Mouse (Mus musculus) midbrain, postnatal 0 days (tissue): ENCODE measurements around the gene Mapkapk2. TPM values are rescaled to one million over a fixed set of nuclear protein-coding genes. Genes with fewer than 3 reads are reported as not detected.

ENCODE experiments used
- ATAC-seq: fragments of 200-750 bp; cut with Nextera tagmentation; 2 replicates; pipeline ENCODE4 v1.8.0; 2017; ENCODE audit warnings: moderate number of reproducible peaks, mild to moderate bottlenecking, moderate TSS enrichment, moderate library complexity; ENCODE audit not compliant: low FRiP score
- DNase-seq: peaks from one replicate; pipeline ENCODE4 v3.0.0-alpha.2; 2015; ENCODE audit warnings: low spot score
- H3K27ac ChIP-seq: fragments of 300-500 bp; sonication (generic); 2 replicates; pipeline ENCODE4 v1.5.1; 2014; ENCODE audit warnings: low read depth, mild to moderate bottlenecking, low read length, mixed read lengths
- H3K27me3 ChIP-seq: fragments of 300-500 bp; sonication (generic); 2 replicates; pipeline ENCODE4 v1.6.1; 2014; ENCODE audit warnings: low read length, control low read depth, mixed read lengths; ENCODE audit not compliant: insufficient read depth
- H3K36me3 ChIP-seq: fragments of 300-500 bp; sonication (generic); 2 replicates; pipeline ENCODE4 v1.6.1; 2014; ENCODE audit warnings: low read length, control low read depth, mixed read lengths; ENCODE audit not compliant: insufficient read depth
- H3K4me1 ChIP-seq: fragments of 300-500 bp; sonication (generic); 2 replicates; pipeline ENCODE4 v1.6.1; 2014; ENCODE audit warnings: mild to moderate bottlenecking, control low read depth, antibody characterized with exemption, low read length, mixed read lengths; ENCODE audit not compliant: insufficient read depth
- H3K4me2 ChIP-seq: fragments of 300-500 bp; sonication (generic); 2 replicates; pipeline ENCODE4 v1.6.1; 2014; ENCODE audit warnings: low read depth, mild to moderate bottlenecking, low read length, mixed read lengths; ENCODE audit not compliant: poor library complexity, severe bottlenecking
- H3K4me3 ChIP-seq: fragments of 300-500 bp; sonication (generic); 2 replicates; pipeline ENCODE4 v1.5.1; 2014; ENCODE audit warnings: low read depth, mild to moderate bottlenecking, low read length, moderate library complexity
- H3K9ac ChIP-seq: fragments of 300-500 bp; sonication (generic); replicated peaks from 2 replicates; pipeline ENCODE4 v1.6.1; 2014; ENCODE audit warnings: mild to moderate bottlenecking, low read length, moderate library complexity, mixed read lengths; ENCODE audit not compliant: poor library complexity, severe bottlenecking
- H3K9me3 ChIP-seq: fragments of 300-500 bp; sonication (generic); 2 replicates; pipeline ENCODE4 v1.6.1; 2016; ENCODE audit warnings: low read length, control low read depth
- CTCF ChIP-seq: IDR thresholded peaks from 2 replicates; pipeline ENCODE4 v1.5.1; 2016; ENCODE audit warnings: antibody characterized with exemption, mild to moderate bottlenecking
- WGBS: fragments of 180-500 bp; shearing (Covaris S2); extraction: QIAGEN DNeasy Blood & Tissue Kit; methylation state at CpG from one replicate; pipeline ENCODE4 v1.1.7; 2014; 5-methylcytosine and 5-hydroxymethylcytosine counted together
- polyA plus RNA-seq: library from polyadenylated mRNA; unstranded; fragments of >200 nt; fragmentation: Nextera tagmentation; extraction: Ambion mirVana; gene quantifications from 2 replicates; pipeline ENCODE4 v1.2.1, GENCODE M21; 2015
- total RNA-seq: library from RNA; depleted of rRNA; stranded (reverse); fragments of >200 nt; gene quantifications from 2 replicates; pipeline ENCODE4 v1.2.3, GENCODE M21; 2014

Gene Mapkapk2
- total and polyA plus RNA-seq, 2 experiments from 2014 or later = 13.8 to 48.1 TPM

GRCm38 (mm10) chr1:131138191-131139016 lies 40.8 kb upstream of the Mapkapk2 start, which contains the start of gene Dyrk3:
TSS of gene Dyrk3 (minus strand) at chr1:131138340.
- ATAC-seq = peak; percentile 98
- peak within 1 kb of the TSS; percentile 92 for H3K27ac ChIP-seq
- peak within 1 kb of the TSS; percentile 82 for H3K4me3 ChIP-seq
- 3% methylated on average over 49 of the region's 49 CpGs for WGBS
- peak within 1 kb of the TSS; percentile 79 for H3K4me2 ChIP-seq
- no peaks in the 10 kb centered on the region for H3K27me3 ChIP-seq
- peak; percentile 95 for DNase-seq
- H3K9me3 ChIP-seq = no peaks in the 10 kb centered on the region
- peaks cover 8% of the 10 kb centered on the region; the same call in 1 of the 2 replicates for H3K4me1 ChIP-seq
- H3K9ac ChIP-seq = peak within 1 kb of the TSS; percentile 86
- no peaks in the 10 kb centered on the region for H3K36me3 ChIP-seq
- TF ChIP-seq CTCF = peak; percentile 76

GRCm38 (mm10) chr1:131137717-131138118 lies 40.1 kb upstream of the Mapkapk2 start:
- Histone ChIP-seq H3K9ac (peak overlapping the region; percentile 86), H3K4me2 (peak overlapping the region; percentile 79), H3K36me3 (no peaks in the 10 kb centered on the region), H3K4me1 (peaks cover 8% of the 10 kb centered on the region; the same call in 1 of the 2 replicates), H3K27ac (peak overlapping the region; percentile 92), H3K4me3 (peak overlapping the region; percentile 82), H3K9me3 (no peaks in the 10 kb centered on the region), H3K27me3 (no peaks in the 10 kb centered on the region)
- 1% methylated on average over 21 of the region's 36 CpGs for WGBS
- DNase-seq (no peak), ATAC-seq (peak; percentile 87)
- no peak for TF ChIP-seq CTCF

GRCm38 (mm10) chr1:131137111-131137510 lies 39.5 kb upstream of the Mapkapk2 start:
- Histone ChIP-seq H3K4me3 (peak overlapping the region; percentile 82), H3K9ac (0 out of 2 replicates have a peak overlapping the region, but pooled peaks have one; percentile 86), H3K9me3 (no peaks in the 10 kb centered on the region), H3K4me1 (peaks cover 8% of the 10 kb centered on the region; the same call in 1 of the 2 replicates), H3K36me3 (no peaks in the 10 kb centered on the region), H3K4me2 (peak overlapping the region; percentile 79), H3K27ac (no peak overlapping the region), H3K27me3 (no peaks in the 10 kb centered on the region)
- 3% methylated on average over 5 of the region's 5 CpGs for WGBS
- TF ChIP-seq CTCF = no peak
- DNase-seq (no peak), ATAC-seq (no peak)

- Histone ChIP-seq H3K36me3 (no peaks in the 10 kb centered on the region), H3K9ac (no peak overlapping the region), H3K9me3 (no peaks in the 10 kb centered on the region), H3K4me1 (peaks cover 8% of the 10 kb centered on the region; the same call in 1 of the 2 replicates), H3K27me3 (no peaks in the 10 kb centered on the region), H3K27ac (no peak overlapping the region), H3K4me3 (peak overlapping the region; percentile 82; the same call in 1 of the 2 replicates), H3K4me2 (peak overlapping the region; percentile 79; the same call in 1 of the 2 replicates)
- DNase-seq (no peak), ATAC-seq (no peak)
- no peak for TF ChIP-seq CTCF
- WGBS = 80% methylated on average over 10 of the region's 10 CpGs
Measured at GRCm38 (mm10) chr1:131135960-131136629, 38.5 kb upstream of the Mapkapk2 start.

- 50% methylated on average over 8 of the region's 8 CpGs for WGBS
- ATAC-seq (no peak), DNase-seq (no peak)
- Histone ChIP-seq H3K27ac (no peak overlapping the region), H3K9ac (no peak overlapping the region), H3K4me1 (peaks cover 8% of the 10 kb centered on the region; the same call in 1 of the 2 replicates), H3K9me3 (no peaks in the 10 kb centered on the region), H3K4me3 (no peak overlapping the region), H3K4me2 (no peak overlapping the region), H3K36me3 (0 out of 2 replicates have a peak, but pooled peaks cover 4% of the 10 kb centered on the region), H3K27me3 (no peaks in the 10 kb centered on the region)
- TF ChIP-seq CTCF = no peak
Measured at GRCm38 (mm10) chr1:131134942-131135522, 37.4 kb upstream of the Mapkapk2 start.
